Mouse (Mus musculus): ENCODE data around the gene Cntln. TPM values are rescaled to one million over a fixed set of nuclear protein-coding genes. Genes with fewer than 3 reads are reported as not detected.

Gene Cntln
- total RNA-seq (2023), result 1 to 10 TPM; 5.8 to 6.7 TPM

GRCm38 (mm10) chr4:84884111-84884538, at the start of gene Cntln:
TSS of gene Cntln (plus strand) at chr4:84884309.

Other genes starting within 250 kb of the Cntln start
- under 1 TPM; 0.85 to 1.00 TPM for gene Bnc2, start 209.0 kb upstream of the Cntln start, total RNA-seq (2023)